Mouse (Mus musculus) brown adipose tissue, adult 24 weeks (tissue): ENCODE data around the gene Arhgef1. TPM values are rescaled to one million over a fixed set of nuclear protein-coding genes. Genes with fewer than 3 reads are reported as not detected.
A peak's percentile ranks its signal among the peaks of the same experiment; 100 is the strongest.

Source experiments
- H3K27ac ChIP-seq: fragments of 200-500 bp; replicated peaks from 2 replicates; pipeline ENCODE4 v1.5.1; 2012; ENCODE audit warnings: low read depth, mild to moderate bottlenecking, low read length
- H3K4me1 ChIP-seq: fragments of 200-500 bp; 2 replicates; pipeline ENCODE4 v1.6.1; 2012; ENCODE audit warnings: low read length, mixed read lengths; ENCODE audit not compliant: control insufficient read depth, insufficient read depth, insufficient read length
- H3K4me3 ChIP-seq: fragments of 200-500 bp; 2 replicates; pipeline ENCODE4 v1.5.1; 2012; ENCODE audit warnings: low read depth, mild to moderate bottlenecking, low read length, moderate library complexity; ENCODE audit not compliant: insufficient read depth
- polyA plus RNA-seq: library from polyadenylated mRNA; stranded (reverse); fragments of >200 nt; gene quantifications from 2 replicates; pipeline ENCODE4 v1.2.4, GENCODE M21; 2012; ENCODE audit not compliant: missing spikeins, insufficient read depth, insufficient read length

The Arhgef1 gene
- polyA plus RNA-seq, 1 experiment = 28.4 TPM

DNA sequence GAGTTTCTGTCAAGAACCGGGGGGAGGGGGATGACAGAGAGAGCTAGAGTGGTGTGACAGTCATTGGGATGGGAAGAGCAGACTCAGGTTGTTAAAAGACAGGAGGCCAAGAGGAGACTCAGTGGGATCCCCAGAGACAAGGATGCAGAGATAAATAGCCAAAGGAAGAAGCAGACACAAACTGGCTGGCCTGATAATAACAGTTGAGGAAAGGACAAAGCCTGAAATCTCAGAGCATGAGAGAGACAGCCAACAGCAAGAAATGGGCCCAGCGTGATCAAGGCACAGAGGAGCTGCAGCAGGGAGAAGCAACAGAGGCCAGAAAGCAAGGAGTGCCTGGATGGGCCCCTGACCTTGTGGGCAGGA, 465 bp upstream of the Arhgef1 start:
- Histone ChIP-seq H3K4me3 (peak overlapping the region; percentile 68), H3K27ac (peak overlapping the region; percentile 96), H3K4me1 (no peaks in the 10 kb centered on the region)

DNA sequence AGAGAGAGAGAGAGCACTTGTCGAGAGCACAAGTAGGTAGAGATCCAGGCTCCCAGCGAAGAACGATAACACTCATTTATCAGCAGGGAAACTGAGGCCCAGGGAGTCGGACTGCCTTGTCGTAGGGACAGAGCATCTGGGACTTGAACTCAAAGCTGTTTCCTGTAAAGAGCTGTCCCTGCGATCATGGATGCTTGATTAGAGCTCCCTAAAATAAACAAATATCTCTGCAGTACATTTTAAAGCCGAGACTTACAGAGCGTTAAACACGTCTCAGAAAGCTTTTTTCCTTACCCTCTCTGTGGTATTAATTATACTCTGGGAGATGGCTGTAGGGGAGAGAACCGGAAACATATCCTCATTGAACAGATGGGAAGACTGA, 723 bp downstream of the Arhgef1 start:
- H3K27ac ChIP-seq = peak overlapping the region; percentile 91
- peak overlapping the region; percentile 86 for H3K4me3 ChIP-seq
- no peaks in the 10 kb centered on the region for H3K4me1 ChIP-seq

GRCm38 (mm10) chr7:24904070-24904483, 1.4 kb downstream of the Arhgef1 start:
- peak overlapping the region; percentile 91 for H3K27ac ChIP-seq
- no peaks in the 10 kb centered on the region for H3K4me1 ChIP-seq
- H3K4me3 ChIP-seq = peak overlapping the region; percentile 86

DNA sequence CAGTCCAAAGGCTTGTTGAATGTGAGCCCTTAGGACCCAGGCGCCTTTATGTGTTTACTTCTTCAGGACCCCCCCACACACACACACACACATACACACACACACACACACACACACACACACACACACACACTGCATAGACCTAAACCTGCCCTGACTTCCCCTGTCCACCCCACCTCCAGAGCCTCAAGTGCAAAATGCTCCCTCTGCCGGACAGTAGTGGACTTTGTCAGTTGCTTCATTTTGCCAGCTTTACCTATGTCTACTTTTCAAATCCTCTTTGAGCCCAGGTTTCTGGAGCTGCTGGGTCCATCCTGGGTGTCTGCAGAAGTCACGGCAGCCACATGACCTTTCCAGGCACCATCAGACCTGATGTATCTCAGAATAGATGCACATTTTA, 2.2 kb downstream of the Arhgef1 start:
- Histone ChIP-seq H3K4me1 (no peaks in the 10 kb centered on the region), H3K27ac (no peak overlapping the region)

DNA sequence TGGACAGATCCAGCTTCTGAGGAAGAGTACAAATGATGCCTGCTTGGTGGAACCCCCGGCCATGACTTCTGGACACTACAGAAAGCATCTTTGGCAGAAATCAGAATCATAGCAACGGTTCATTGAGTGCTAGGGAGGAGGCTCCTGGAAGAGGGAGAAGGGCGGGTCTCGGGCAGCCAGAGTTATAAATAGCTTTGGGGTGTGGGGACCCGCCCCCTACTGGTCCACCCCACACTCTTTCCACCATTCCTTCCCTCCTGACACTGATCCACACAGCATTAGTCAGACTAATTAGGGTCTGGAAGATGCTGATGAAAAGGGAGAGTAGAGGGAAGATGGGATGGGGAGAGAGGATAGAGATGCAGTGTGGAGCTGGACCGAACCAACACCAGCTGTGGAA, 3.8 kb downstream of the Arhgef1 start:
- no peak overlapping the region for H3K4me3 ChIP-seq

More for the DNA sequence above, 2.2 kb downstream of the Arhgef1 start:
- peak overlapping the region; percentile 71 for H3K4me3 ChIP-seq

DNA sequence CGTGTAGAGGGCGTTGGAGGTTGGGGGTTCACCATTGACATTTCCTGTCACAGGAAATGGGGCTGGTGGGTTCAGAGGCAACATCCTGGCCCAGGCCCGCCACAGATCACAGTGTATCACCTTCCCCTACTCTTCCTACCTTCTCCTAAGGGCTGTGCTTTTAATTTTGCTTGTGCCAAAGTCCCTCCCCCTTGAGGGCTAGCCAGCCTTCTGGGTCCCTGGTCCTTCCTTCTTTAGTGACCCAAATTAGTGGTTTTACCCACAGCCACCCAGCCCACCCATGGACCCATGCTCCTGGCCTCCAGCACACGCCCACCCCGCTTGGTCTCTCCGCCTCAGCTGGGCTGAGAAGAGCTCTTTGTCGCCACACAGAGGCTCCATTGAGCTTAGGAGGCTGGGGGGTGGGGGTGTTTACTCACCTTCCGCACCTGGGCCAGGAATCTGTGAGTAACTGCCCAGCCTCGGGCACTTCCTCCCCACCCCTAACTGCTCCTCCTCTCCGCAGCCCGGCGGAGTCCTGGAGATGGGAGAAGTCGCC, 4.6 kb downstream of the Arhgef1 start:
- Histone ChIP-seq H3K27ac (no peak overlapping the region), H3K4me3 (no peak overlapping the region), H3K4me1 (no peaks in the 10 kb centered on the region)

More for the DNA sequence above, 3.8 kb downstream of the Arhgef1 start:
- Histone ChIP-seq H3K27ac (no peak overlapping the region), H3K4me1 (no peaks in the 10 kb centered on the region)

DNA sequence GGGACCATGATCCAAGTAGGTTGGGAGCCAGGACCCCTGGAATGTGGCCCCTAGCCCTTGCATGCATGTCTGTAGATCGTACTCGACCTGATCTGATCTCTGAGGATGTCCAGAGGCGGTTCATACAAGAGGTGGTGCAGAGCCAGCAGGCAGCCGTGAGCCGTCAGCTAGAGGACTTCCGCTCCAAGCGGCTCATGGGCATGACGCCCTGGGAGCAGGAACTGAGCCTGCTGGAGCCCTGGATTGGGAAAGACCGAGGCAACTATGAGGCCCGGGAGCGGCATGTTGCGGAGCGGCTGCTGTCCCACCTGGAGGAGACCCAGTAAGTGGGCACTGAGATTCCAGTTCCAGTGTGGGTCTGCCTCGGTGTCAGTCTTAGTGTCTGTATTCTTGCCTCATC, 9.8 kb downstream of the Arhgef1 start:
- Histone ChIP-seq H3K4me3 (no peak overlapping the region), H3K27ac (no peak overlapping the region), H3K4me1 (no peaks in the 10 kb centered on the region)

- peak overlapping the region; percentile 30 for H3K27ac ChIP-seq
- no peaks in the 10 kb centered on the region for H3K4me1 ChIP-seq
- H3K4me3 ChIP-seq = no peak overlapping the region
Observed at GRCm38 (mm10) chr7:24918763-24919323, 16.1 kb downstream of the Arhgef1 start.

DNA sequence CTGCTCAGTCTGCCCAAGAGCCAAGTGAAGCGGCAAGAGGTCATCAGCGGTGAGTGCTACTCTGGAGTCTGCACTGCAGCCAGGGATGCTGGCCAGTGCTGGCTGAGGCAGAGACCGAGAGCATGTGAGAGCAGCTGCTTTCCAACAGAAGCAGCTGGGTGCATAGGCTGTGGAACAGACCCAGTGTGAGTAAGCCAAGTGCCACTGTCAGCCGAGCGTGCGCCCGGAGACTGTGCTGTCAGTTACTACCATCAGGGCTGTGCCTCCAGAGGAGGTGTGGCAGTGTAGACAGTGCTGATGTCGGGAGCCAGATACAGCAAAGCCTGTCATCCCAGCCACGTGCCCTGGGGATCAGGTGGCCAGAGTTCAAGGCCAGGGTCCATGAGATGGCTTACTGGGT, 17.0 kb downstream of the Arhgef1 start:
- no peaks in the 10 kb centered on the region for H3K4me1 ChIP-seq
- no peak overlapping the region for H3K4me3 ChIP-seq
- H3K27ac ChIP-seq = no peak overlapping the region

DNA sequence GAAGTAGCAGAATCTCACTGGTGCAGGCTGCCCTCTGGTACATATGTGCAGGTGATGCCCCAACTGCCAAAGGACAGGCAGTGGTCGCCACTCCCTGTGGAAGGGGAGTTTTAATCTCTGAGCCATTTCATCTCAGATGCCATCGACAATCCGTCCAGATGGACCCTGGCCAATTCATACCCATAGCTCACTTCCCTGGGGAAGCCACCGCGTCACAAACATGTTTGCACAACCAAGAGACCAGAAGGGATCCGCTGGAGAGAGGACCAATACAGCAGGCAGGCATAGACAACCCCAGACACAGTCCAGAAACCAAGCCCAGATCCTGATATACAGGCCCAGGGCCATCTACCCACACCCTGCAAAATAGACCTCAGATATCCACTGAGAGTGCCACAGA, 27.8 kb downstream of the Arhgef1 start:
- H3K4me3 ChIP-seq = no peak overlapping the region
- no peaks in the 10 kb centered on the region for H3K4me1 ChIP-seq
- no peak overlapping the region for H3K27ac ChIP-seq

GRCm38 (mm10) chr7:24931651-24932050, 28.9 kb downstream of the Arhgef1 start:
- no peak overlapping the region for H3K4me3 ChIP-seq
- H3K4me1 ChIP-seq = no peaks in the 10 kb centered on the region
- no peak overlapping the region for H3K27ac ChIP-seq

DNA sequence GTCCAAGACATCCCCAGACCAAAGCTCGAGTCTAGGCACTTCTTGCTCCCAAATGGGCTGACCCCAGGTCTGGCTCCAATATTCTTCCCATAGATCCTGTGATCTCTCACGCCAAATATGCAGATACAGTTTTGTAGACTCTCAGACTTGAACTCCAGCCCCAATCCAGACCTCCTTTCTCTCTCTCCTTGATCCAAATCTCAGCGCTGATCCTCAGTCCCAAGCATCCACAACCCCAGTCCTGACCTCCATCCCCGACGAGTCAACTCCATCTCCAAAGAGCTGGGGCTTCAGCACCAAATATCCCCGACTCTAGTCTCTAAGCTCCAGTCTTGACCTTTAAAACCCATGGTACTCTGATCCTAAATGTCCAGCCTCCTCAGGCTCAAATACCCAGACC, 40.9 kb downstream of the Arhgef1 start:
- H3K4me3 ChIP-seq = no peak overlapping the region
- H3K27ac ChIP-seq = no peak overlapping the region
- no peaks in the 10 kb centered on the region for H3K4me1 ChIP-seq

DNA sequence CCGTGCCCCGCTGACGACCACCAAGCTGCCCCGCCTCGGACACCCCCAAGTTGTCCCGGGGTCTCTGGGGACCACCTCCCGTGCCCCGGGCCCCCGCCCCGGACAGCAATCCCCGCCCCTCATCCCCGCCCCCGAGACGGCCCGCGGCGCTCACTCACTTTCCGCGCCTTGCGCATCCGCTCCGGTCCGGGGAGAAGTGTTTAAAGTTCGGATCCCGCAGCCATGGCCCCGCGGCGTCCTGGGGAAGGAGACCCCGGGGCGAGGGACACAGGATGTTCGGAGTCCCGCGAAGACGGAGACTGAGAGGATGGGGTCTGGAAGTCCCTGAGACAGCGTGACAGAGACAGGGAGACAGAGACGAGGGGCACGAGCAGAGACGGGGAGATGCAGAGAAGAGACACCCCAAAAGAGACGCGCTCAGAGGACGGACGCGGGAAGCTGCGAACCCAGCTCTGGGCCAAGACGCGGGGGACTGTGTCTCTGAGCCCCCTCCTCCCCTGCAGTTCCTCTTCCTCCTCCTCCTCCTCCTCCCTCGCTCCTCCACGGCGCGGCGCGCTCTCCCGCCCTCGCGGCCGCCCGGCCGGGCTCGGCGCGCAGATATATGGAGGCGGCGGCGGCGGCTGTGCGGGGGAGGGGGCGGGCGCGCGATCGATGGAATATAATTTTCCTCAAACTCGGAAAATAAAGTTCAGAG, 41.7 kb downstream of the Arhgef1 start, which contains the start of gene Gm4881:
Gm4881 (minus strand) TSS at position 238 of the 694 bp plus-strand sequence.
- no peak within 1 kb of the TSS for H3K27ac ChIP-seq
- H3K4me1 ChIP-seq = no peaks in the 10 kb centered on the region
- peak within 1 kb of the TSS; percentile 37; the same call in 1 of the 2 replicates for H3K4me3 ChIP-seq

DNA sequence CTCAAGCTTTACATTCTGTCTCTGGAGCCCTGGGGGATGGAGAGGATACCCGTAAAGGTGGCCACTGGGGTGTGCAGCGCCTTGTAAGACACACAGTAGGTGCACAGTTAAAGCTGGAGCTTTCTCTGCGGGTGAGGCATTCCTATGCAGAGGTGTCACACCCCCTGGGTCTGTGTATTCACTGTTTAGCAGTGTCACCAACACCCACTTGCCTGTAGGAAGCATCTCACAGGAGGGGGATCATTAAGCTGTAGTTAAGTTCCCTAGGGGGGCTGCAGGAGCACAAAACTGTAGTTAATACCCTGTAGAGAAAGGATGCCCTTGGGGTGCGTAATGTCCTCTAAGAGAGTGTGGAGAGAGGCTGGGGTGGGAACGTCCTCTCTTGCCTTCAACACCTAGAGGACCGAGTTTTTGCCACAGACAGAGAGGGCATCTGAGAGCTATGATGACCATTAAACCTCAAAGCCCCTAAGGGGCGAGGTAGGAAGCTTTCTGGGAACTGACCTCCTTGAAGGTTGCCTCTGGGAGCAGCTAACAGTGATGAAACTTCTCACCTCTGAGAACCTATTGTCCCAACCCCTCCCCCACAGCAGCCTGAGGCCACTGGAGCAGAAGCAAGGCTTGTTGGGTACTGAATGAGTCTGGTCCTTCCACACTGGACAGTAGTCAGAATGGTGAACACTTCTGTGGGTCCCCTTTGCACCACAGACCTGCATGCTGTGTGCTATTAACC, 44.8 kb downstream of the Arhgef1 start:
- Histone ChIP-seq H3K4me1 (no peaks in the 10 kb centered on the region), H3K27ac (no peak overlapping the region), H3K4me3 (no peak overlapping the region)

- Histone ChIP-seq H3K4me3 (no peak overlapping the region), H3K4me1 (no peaks in the 10 kb centered on the region), H3K27ac (no peak overlapping the region)
Observed at GRCm38 (mm10) chr7:24948774-24949173, 46.1 kb downstream of the Arhgef1 start.
